Mouse (Mus musculus): ENCODE results near the gene Zfp1.
"Not testable (repeated sequence)": the region's sequence is repeated elsewhere in the genome, so short reads cannot be mapped to it uniquely, and the experiment has no call there.

Zfp1 gene

DNA sequence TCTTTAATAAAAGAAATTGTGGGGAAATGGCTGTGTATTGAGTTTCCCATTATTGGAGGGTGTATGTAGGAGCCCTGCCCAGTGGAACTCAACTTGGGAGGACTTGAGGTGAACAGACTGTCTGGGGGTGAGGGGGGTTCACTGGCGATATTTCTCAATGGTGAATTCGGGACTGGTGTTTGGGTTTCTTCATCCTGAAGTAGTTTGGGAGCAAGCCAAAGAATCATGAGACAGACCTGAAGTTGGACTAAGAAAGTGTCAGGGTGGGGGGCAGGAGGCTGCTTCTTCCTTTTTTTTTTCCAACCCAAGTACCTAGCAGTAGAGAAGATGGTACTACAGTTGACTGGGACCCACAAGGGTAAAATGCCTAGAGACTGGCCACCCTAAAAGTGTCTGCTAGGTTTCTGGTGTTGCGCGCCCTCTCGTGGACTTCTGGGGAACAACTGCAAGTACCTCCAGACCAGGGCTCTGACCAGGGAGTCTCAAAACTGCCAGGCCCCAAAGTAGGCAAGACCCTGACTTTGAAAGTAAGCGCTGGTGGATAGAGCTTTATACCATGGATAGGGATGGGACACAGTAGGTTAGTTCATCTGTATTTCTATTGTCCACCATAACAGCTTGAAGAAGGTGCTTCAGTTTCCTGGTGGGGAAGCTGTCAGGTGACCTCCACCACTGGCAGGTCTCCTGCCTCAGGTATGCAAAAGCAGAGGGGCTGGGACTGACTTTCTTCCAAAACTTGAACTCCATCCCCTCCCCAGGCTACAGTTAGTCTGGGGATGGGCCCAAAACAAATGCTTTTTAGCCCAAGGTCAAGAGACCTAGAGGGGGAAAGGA lies 17.3 kb upstream of the Zfp1 start:
- DNase-seq: peak; percentile 82 to 88

DNA sequence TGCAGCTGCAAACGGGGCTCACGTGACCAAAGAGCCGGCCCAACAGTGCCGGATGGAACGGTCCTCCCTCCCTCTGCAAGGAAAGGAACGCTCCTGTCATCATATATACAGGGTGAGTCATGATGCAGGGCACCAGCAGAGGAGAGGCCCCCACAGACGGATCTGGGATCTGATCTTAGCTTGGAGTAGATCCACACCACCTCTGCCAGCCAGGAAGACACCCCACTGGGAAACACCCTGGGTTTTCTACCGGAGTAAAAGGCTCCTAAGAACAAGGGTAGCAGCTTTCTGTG lies 16.7 kb upstream of the Zfp1 start:
- peak in 1 of 2 experiments; percentile 44 for DNase-seq

DNA sequence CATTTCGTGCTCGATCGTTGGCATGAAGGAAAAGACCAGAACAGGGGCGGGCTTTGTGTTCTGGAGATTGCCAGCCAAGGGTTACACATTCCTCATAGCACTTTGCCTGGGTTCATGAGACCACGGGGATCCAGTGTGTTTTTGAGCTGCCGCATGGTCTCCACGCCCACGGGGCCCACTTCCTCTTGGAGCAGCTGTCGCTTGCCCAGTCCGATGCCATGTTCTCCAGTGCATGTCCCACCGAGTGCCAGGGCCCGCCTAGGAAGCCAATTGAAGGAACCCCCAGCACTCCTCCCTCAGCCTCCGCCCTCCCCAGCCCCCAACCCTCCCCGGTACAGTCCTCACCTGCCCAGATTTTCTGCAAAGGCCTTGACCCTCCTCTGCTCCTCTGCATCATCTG lies 16.3 kb upstream of the Zfp1 start:
- no peak for DNase-seq

DNA sequence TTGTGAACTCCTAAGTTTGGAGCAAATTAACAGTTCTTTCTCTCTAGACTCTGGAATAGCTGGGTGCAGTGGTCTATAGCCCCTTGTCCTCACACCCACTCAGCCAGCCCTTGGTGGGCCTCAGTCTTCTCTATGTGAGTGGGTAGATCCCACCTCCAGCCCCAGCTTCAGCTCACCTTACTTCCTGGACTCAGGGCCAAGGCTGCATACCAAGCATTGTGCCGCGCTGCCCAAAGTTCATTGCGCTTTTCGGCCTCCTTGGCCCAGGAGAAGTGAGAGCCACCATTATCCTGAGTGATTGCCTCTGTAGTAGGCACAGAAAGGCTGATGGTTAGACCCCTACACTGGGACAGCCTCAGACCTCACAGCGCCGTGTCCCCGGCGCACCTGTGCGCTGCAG lies 15.3 kb upstream of the Zfp1 start:
- DNase-seq: no peak

DNA sequence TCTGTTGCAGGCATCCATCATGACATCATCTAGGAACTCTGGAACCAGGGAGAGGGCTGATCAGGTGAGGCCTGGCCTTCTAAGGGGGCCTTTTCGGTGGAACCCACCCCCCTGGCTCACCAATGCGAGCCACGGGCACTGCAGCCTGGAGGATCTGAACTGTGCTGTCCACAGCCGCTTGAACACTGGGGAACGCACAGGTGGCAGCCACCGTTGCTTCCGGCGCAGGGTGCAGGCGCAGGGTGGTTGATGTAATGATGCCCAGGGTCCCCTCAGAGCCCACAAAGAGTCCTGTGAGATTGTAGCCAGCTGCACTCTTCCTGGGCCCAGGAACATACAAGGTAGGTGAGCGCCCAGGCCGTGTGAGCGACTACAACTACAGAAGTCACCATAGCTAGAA lies 14.8 kb upstream of the Zfp1 start:
- no peak for DNase-seq

DNA sequence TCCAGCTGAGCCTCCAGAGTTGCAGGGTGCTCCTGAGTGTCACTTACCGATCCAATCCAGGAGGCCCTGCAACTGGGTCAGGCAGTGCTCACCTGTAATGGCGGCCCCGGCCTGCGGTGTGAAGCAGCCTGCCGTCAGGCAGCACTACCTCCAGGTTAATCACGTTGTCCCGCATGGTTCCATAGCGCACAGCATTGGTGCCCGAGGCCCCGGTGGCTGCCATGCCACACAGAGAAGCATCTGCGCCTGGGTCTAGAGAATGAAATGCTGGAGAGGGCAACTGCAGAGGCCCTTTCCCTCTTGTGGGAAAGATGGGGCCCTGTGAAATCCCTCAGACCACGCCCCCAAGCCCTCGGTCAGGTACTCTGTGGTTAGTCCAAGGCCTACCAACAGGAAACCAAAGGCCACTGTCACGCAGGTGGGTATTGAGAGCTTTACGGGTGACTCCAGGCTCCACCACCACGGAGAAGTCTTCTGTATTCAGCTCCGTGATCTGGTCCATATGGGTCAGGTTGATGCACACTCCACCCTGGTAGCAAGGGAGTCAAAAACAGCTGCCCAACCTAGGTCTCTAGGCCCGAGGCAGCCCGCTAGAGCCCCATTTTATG lies 14.2 kb upstream of the Zfp1 start:
- peak in 1 of 2 experiments; percentile 24 for DNase-seq

DNA sequence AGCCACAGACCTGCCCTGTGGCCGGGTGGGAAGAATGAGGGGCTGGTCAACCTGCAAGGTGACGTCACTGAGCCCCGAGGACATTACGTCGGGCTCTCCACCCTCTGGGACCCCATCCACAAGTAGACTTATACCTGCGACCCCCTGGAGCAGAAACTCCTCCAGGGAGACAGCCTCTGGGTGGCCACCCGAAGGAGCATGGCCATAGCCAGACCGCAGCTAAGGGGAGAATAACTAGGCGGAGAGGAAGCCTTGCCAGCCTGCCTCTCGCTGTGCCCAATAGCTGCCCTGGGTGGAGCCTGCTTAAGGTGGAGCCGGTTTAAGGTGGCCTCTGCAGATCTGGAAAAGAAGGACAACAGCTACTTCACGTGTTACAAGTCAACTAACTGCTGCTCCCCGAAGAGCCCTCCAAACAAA lies 13.1 kb upstream of the Zfp1 start, which contains the start of gene Ldhd:
Ldhd (minus strand) TSS at position 270 of the 417 bp plus-strand sequence.
- peak; percentile 81 to 85 for DNase-seq

DNA sequence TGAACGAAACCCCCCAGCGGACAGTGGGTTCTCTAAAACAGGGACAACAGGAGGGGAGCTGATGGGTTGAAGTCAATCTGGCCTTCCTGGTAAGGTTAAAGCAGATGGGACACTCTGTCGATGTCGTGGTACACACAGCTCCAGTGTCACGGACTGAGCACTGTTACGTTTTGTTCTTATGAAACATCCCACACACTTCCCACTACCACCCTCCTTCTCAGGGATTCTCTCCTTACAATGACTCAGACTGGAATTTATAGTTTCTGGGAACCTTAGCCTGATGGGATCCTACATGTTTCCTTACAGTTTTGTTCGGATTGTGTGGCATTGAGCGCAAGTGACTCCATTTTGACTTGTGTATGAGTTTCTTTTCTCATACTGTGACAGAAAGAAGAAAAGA lies 11.6 kb upstream of the Zfp1 start:
- DNase-seq: no peak

DNA sequence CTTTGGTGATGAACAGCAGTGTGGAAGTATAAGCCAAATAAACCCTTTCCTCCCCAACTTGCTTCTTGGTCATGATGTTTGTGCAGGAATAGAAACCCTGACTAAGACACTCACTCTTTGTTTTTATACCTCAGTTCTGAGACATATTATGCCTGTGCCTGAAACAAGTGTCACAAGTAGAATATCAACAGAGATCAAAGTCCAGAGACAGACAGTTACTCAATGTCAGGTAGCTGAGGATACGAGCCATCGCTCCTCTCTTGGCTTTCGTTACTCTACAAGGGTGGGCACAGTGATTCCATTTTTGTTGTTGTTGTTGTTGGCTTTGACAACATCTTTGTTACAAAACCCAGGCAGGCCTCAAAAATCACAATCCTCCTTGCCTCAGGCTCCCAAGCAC lies 10.2 kb upstream of the Zfp1 start:
- DNase-seq: no peak

DNA sequence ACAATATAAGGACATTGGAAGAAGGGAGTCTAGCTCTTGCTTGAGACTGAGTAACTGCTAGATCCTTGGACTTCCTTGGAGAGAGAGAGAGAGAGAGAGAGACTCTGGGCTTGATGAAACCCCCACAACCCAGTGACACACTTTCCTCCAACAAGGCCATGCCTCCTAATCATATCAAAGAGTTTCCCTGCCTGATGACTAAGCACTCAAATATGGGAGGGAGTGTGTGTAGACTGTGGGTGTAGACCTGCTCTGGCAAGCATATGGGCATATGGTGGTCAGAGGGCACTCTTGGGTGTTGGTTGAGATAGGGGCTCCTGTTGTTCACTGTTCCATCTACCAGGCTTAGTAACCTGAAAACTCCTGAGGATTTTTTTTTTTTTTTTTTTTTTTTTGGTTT lies 5.1 kb upstream of the Zfp1 start:
- no peak for DNase-seq

DNA sequence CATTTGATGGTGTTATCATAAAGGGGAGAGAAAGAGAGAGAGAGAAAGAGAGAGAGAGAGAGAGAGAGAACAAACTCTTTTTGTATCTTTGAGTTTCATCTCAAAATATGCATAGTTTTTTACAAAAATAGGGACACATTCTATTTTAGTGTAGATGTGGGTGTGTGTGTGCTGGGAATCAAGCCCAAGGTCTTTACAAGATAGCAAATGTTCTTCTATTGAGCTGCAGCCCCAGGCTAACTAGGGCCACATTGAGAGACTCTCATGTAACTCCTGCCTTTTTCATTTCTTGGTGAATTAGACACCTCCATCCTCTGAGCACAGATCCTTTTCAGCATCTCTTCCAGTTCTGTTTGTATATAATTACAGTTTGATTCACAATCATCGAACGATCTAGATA lies 2.1 kb upstream of the Zfp1 start:
- no peak for DNase-seq

DNA sequence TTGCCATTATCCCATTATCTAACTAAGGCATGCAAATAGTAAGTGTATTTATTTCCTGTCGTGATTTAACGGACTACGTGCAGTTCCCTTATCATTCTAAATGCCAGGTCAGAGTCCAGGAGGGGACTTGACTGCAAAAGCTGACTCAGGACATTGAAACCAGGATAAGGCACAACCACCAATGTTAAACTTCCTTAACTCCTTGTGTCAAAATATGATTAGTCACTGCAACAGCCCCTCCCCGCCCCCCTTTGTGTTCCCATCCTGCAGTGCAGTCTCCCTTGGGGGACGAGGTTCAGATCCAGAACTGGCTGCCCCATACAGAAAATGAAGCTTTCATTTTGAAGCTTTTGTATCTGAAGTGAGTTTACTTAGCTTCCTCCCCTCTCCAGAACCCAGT lies 705 bp upstream of the Zfp1 start:
- no peak for DNase-seq

DNA sequence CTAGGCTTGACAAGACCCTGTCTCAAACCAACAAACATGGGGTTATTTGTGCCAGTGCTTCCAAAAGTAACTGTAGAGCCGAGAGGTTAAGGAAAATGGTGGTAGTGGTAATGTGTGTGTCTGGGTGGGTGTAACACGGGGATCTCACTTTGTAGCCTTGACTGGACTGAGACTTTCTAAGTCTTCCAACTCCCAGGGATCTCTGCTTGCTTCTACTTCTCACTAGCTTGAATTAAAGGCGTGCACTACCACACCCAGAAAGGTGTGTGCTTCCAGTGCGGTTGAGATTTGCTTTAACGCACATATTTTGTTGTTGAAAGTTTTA lies 300 bp upstream of the Zfp1 start:
- DNase-seq: no peak

DNA sequence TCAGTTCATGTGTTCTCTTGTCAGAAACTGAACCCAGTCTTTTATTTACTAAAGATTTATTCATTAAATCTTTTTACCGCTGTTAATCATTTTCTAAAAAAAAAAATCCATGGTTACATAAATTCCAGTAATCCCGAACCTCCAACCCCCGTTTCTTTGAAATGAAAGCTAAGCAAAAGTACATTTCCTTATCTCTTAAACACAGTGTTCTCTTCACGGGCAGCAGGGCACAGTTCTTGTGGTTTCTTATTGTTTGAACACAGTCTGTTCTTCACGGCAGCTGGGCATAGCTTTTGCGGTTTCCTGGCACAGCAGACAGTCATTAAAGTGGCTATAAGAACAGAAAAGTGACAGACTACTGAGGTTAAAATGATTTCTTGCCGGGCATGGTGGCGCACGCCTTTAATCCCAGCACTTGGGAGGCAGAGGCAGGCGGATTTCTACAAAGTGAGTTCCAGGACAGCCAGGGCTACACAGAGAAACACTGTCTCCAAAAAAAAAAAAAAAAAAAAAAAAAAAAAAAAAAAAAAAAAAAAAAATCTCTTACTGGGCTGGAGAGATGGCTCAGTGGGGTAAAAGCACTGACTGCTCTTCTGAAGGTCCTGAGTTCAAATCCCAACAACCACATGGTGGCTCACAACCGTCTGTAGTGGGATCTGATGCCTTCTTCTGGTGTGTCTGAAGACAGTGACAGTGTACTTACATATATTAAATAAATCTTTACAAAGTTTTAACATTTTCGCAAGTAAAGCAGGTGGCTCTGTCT lies 1.3 kb downstream of the Zfp1 start:
- not testable (repeated sequence) for DNase-seq

DNA sequence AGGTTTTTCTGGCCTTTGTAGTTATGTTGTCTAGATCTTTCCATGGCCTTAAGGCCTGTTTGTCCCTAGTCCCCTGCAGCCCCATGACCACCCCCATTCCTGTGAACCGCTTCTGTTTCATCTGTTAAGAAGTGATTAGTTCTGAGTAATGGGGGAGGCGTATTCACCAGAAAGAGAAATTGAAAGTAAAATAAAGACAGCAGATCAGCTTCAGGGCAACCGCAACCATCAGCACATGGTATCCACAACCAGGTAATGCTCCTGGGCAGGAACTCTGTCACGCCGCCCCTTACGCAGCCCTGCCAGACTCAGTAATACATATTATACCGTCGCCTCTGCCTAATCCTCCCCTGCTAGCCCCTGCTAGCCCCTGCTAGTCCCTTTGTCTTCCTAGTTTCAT lies 2.5 kb downstream of the Zfp1 start:
- DNase-seq: no peak

DNA sequence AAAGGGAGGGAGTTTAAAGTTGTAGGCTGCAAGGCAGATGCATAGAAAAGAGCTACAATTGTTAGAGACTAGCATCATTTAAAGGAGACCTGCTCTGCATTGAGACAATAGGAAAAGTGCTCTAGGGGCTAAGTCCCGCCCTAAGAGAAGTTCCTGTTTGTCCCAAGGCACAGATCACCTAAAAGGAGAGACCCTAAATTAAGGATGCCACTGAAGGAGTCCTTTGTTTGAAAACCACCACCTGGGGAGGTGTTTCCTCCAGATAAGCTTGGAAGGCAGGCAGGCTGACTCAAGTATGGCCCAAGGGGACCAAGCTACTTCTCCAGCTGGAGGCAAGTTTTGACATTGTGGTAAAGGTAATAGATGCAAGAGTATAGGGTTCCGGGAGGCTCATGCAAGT lies 5.6 kb downstream of the Zfp1 start:
- DNase-seq: no peak

DNA sequence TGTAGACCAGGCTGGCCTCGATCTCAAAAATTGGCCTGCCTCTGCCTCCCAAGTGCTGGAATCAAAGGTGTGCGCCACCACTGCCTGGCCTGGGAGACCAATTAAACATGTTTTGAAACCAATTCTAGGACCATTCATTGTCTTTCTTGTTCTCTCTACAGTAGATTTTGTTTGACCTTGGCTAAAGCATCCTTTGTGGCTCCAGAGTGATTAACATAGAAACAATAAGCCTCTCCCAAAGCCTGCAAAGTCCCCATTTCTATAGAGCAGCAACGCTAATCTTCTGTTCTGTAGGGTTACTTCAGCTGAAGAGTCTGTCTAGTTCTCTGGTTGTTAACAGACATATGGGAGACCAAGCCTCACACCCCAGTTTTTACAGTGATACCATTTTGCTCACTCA lies 7.5 kb downstream of the Zfp1 start:
- no peak for DNase-seq

DNA sequence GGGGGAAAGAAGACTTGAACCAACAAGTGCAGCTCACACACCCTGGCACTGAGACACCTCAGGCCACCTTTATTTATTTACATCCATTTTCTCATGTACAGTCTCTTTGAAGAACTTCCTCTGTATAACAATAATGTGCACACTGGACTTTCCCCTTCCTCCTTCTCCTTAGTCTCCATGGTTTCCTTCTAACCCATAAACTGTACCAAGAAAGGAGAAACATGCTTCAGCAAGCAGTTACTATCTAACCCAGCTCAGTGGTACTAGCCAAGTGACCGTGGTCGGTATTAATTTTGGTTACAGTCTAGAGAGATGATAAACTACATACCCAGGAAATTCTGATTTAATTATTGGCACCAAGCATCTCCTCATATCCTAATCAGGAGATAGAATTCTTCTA lies 10.3 kb downstream of the Zfp1 start:
- DNase-seq: no peak

DNA sequence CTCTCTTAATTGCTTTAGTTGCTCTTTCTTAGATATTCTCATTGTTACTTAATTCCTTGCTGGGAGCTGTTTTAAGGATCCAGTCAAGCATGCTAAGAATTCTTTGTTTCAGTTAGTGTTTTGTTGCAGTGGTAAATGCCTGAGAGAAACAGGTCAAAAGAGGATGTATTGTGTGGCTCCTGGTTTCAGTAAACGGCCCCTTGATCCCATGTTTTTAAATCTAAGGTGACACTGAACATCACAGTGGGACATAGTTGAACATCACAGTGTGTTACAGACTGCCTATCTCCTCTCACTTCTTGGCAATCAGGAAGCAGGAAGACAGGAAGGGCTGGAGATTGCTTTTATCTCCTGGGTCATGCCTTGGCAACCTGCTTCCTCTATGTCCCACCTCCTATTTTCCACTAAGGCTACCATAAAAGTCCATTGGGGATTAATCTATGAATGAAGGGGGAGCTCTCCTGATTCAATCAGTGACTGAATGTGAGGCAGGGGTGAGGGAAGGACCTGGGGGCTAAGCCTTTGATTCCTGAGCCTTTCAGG lies 14.2 kb downstream of the Zfp1 start:
- no peak for DNase-seq

DNA sequence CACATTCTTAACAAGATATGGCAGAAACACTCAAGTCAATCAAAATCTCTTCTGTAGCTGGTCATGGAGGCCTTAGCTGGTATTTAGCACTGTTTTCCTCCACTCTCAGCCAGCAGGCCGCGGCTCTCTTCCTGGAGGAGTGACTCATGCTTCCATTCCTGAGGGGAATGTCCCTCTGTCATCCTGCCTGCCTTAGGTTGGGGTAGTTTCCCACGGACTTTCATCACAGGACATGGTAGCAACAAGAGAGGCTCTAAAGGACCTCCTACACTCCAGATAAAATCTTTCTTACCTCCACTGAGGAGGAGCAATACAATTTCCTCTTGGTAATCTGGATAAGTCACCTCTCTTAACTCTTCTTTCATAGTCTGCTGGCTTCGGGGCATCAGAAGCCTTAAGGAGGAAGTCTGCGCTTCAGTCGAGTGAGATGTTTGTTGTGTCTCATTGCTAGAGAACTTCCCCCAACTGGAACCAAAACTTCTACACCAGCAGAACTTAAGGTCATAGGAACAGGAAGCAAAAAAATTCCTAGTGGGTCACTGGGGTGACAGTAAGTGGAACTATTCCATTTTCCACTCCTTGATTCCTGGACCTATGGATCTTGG lies 15.7 kb downstream of the Zfp1 start:
- no peak for DNase-seq

DNA sequence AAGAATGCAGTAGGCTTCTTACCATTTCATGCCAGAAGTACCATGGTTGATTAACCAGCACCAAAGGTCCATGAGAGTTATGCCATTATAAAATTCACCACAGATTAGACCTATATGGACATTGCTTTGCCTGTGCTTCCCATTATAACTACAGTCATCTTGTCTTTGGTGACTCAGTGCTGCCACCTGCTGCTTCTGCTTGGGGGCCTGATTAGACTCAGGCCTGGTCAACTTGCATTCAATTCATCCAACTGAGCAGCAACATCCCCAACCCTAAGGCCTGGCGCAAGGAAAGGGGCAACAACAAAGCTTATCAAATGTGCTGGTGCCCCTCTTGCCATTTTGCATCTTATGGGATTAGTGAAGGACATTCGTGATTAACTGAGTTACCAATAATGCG lies 19.3 kb downstream of the Zfp1 start:
- peak; percentile 83 to 88 for DNase-seq

DNA sequence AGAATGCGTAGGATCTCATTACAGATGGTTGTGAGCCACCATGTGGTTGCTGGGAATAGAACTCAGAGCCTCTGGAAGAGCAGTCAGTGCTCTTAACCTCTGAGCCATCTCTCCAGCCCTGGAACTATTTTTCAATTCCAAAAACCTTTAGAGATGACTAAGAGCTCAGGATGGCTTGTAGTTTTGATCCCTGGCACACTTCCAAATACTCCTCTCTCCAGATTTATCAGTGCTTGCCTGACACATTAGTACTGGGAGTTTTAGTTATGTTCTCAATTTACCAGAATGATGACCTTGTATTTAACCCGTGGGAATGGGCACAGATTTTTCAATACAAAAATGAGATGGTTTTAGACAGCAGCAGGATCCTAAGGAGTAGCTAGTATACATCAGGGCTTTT lies 23.6 kb downstream of the Zfp1 start:
- DNase-seq: no peak

DNA sequence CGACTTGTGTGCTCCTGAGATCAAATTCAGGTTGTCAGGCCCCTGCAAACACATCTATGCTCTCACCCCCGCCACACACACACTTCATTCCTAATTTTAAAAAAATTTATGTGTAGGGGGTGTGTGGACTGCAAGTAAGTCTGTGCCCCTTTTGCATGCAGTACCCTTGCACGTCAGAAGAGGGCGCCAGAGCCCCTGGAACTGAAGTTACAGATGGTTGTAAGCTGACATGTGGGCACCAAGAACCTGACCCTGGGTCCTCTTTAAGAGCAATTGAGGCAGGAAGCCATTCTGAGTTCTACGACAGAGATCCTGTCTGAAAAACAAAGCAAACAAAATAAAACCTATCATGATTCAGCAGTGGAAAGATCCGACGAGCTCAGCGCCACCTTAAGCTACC lies 33.0 kb downstream of the Zfp1 start:
- peak in 1 of 2 experiments; percentile 38 for DNase-seq

DNA sequence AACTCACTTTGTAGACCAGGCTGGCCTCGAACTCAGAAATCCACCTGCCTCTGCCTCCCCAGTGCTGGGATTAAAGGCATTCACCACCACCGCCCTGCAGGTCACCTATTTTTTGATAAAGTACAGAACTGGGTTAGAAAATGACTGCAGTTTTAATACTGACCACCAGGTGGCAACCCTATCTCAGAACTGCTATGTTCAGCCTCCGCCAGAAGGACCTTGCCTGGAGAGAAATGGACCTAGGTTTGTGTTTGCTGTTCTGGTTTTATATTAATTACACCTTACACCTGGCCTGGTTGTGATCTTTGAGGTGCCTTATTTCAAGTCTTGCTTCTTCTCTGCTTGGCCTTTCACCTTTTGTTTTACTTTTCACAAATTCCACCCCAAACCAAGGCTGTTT lies 34.9 kb downstream of the Zfp1 start:
- peak; percentile 57 to 78 for DNase-seq
